Comparison of ENCODE assay signal across 9 mouse cellular contexts in genomic region chr3:69289833-69290232, GRCm38 (mm10). TPM values are rescaled to one million over a fixed set of nuclear protein-coding genes. Genes with fewer than 3 reads are reported as not detected.
DNase-seq lines count a peak whose midpoint lies in the region; ATAC-seq and TF ChIP-seq lines count a peak whose summit lies in the region.
"Had no signal": no experiment of that assay in that cellular context is flagged by ENCODE, and none has a peak within 500 bp of the region (broad histone marks: within the 10 kb centered on the region; RNA-seq: fewer than 3 reads in every experiment).

No protein-coding gene starts in this region.

- H3K27ac ChIP-seq in neural tube, embryonic 11.5 days (ENCODE audit: low read depth, low read length): no peak overlapping the region
- H3K27ac ChIP-seq in forebrain, embryonic 14.5 days (ENCODE audit: low read depth, low read length): peak overlapping the region; percentile 39; the same call in 1 of the 2 replicates
- no peak overlapping the region for H3K27ac ChIP-seq in layer of hippocampus, adult 2 months
- no peak overlapping the region for H3K27ac ChIP-seq in midbrain, postnatal 0 days (ENCODE audit: low read depth, low read length)
- H3K27ac ChIP-seq in kidney, embryonic 16.5 days (ENCODE audit: low read length): no peak overlapping the region
- H3K27ac ChIP-seq: limb, embryonic 12.5 days had no signal

- ATAC-seq in neural tube, embryonic 11.5 days (ENCODE audit: insufficient read depth, low FRiP score, low TSS enrichment): no peak
- peak; percentile 92 for ATAC-seq in forebrain, embryonic 14.5 days
- no peak; the same call in 1 of the 2 replicates for ATAC-seq in midbrain, postnatal 0 days (ENCODE audit: low FRiP score)
- no peak for ATAC-seq in kidney, embryonic 16.5 days (ENCODE audit: low FRiP score, low TSS enrichment)

- no peaks in the 10 kb centered on the region for H3K36me3 ChIP-seq in neural tube, embryonic 11.5 days (ENCODE audit: control insufficient read depth, insufficient read depth, low read length)
- H3K36me3 ChIP-seq in forebrain, embryonic 14.5 days (ENCODE audit: control insufficient read depth, insufficient read depth, low read length): no peaks in the 10 kb centered on the region
- H3K36me3 ChIP-seq in midbrain, postnatal 0 days (ENCODE audit: insufficient read depth, low read length): no peaks in the 10 kb centered on the region
- no peaks in the 10 kb centered on the region for H3K36me3 ChIP-seq in kidney, embryonic 16.5 days (ENCODE audit: insufficient read depth, low read length)
- H3K36me3 ChIP-seq: limb, embryonic 12.5 days had no signal

- WGBS in neural tube, embryonic 11.5 days: 78% methylated on average over 14 of the region's 14 CpGs
- WGBS in forebrain, embryonic 14.5 days: 30% methylated on average over 14 of the region's 14 CpGs
- WGBS in midbrain, postnatal 0 days: 58% methylated on average over 14 of the region's 14 CpGs
- 56% methylated on average over 14 of the region's 14 CpGs for WGBS in kidney, embryonic 16.5 days

- H3K27me3 ChIP-seq in neural tube, embryonic 11.5 days (ENCODE audit: control insufficient read depth, insufficient read depth, low read length): no peaks in the 10 kb centered on the region
- H3K27me3 ChIP-seq in forebrain, embryonic 14.5 days (replicated peaks; ENCODE audit: control insufficient read depth, insufficient read depth, low read length): no peaks in the 10 kb centered on the region
- H3K27me3 ChIP-seq in midbrain, postnatal 0 days (ENCODE audit: insufficient read depth, low read length): no peaks in the 10 kb centered on the region
- no peaks in the 10 kb centered on the region for H3K27me3 ChIP-seq in kidney, embryonic 16.5 days (ENCODE audit: insufficient read depth, low read length)
- H3K27me3 ChIP-seq: limb, embryonic 12.5 days had no signal

- H3K4me3 ChIP-seq in neural tube, embryonic 11.5 days (ENCODE audit: low read depth, low read length): no peak overlapping the region
- H3K4me3 ChIP-seq in forebrain, embryonic 14.5 days (ENCODE audit: low read depth, low read length): peak overlapping the region; percentile 6; the same call in 1 of the 2 replicates
- H3K4me3 ChIP-seq in layer of hippocampus, adult 2 months: peak overlapping the region; percentile 35
- no peak overlapping the region for H3K4me3 ChIP-seq in midbrain, postnatal 0 days (ENCODE audit: low read depth, low read length)
- H3K4me3 ChIP-seq in kidney, embryonic 16.5 days (ENCODE audit: low read length): no peak overlapping the region
- H3K4me3 ChIP-seq: limb, embryonic 12.5 days had no signal

- DNase-seq in neural tube, embryonic 11.5 days (ENCODE audit: low spot score): peak; percentile 17
- no peak for DNase-seq in neural tube, embryonic 10.5 days (ENCODE audit: extremely low spot score, low spot score)
- DNase-seq in forebrain, embryonic 14.5 days (ENCODE audit: low spot score): peak; percentile 91
- peak; percentile 26 to 48 for DNase-seq in layer of hippocampus, adult 2 months (ENCODE audit: low spot score in 2 of 2)
- DNase-seq in midbrain, postnatal 0 days (ENCODE audit: low spot score): peak; percentile 77
- peak; percentile 34 to 39 for DNase-seq in thymus, postnatal 10 days (ENCODE audit: low spot score in 2 of 2)
- DNase-seq in liver: no peak

- H3K9ac ChIP-seq in neural tube, embryonic 11.5 days (ENCODE audit: low read length): no peak overlapping the region
- no peak overlapping the region for H3K9ac ChIP-seq in forebrain, embryonic 14.5 days (ENCODE audit: low read length)
- no peak overlapping the region for H3K9ac ChIP-seq in midbrain, postnatal 0 days (replicated peaks; ENCODE audit: low read length, poor library complexity, severe bottlenecking)
- no peak overlapping the region for H3K9ac ChIP-seq in kidney, embryonic 16.5 days (replicated peaks; ENCODE audit: low read length)
- H3K9ac ChIP-seq: limb, embryonic 12.5 days had no signal

- H3K4me1 ChIP-seq in neural tube, embryonic 11.5 days (ENCODE audit: control insufficient read depth, insufficient read depth, low read length): no peaks in the 10 kb centered on the region
- H3K4me1 ChIP-seq in forebrain, embryonic 14.5 days (ENCODE audit: control insufficient read depth, insufficient read depth, low read length): peaks cover 5% of the 10 kb centered on the region; the same call in 1 of the 2 replicates
- H3K4me1 ChIP-seq in midbrain, postnatal 0 days (ENCODE audit: insufficient read depth, low read length): no peaks in the 10 kb centered on the region
- 0 out of 2 replicates have a peak, but pooled peaks cover 3% of the 10 kb centered on the region for H3K4me1 ChIP-seq in kidney, embryonic 16.5 days (ENCODE audit: insufficient read depth, low read length)
- H3K4me1 ChIP-seq: limb, embryonic 12.5 days had no signal

- no peaks in the 10 kb centered on the region for H3K9me3 ChIP-seq in neural tube, embryonic 11.5 days (ENCODE audit: control insufficient read depth, low read length)
- H3K9me3 ChIP-seq in forebrain, embryonic 14.5 days (replicated peaks; ENCODE audit: control insufficient read depth, low read length): no peaks in the 10 kb centered on the region
- H3K9me3 ChIP-seq in midbrain, postnatal 0 days (ENCODE audit: low read length): no peaks in the 10 kb centered on the region
- H3K9me3 ChIP-seq in kidney, embryonic 16.5 days (ENCODE audit: low read length): no peaks in the 10 kb centered on the region
- H3K9me3 ChIP-seq: limb, embryonic 12.5 days had no signal

- no peak overlapping the region for H3K4me2 ChIP-seq in neural tube, embryonic 11.5 days (ENCODE audit: low read depth)
- H3K4me2 ChIP-seq in forebrain, embryonic 14.5 days (ENCODE audit: low read length): peak overlapping the region; percentile 36
- H3K4me2 ChIP-seq in midbrain, postnatal 0 days (ENCODE audit: low read depth, low read length, poor library complexity, severe bottlenecking): peak overlapping the region; percentile 29
- no peak overlapping the region for H3K4me2 ChIP-seq in kidney, embryonic 16.5 days (replicated peaks; ENCODE audit: low read depth, low read length)
- H3K4me2 ChIP-seq: limb, embryonic 12.5 days had no signal

- TF ChIP-seq CTCF in layer of hippocampus, adult 2 months (conservative IDR thresholded peaks at IDR 0.05): no peak
- TF ChIP-seq CTCF in midbrain, postnatal 0 days (IDR thresholded peaks at IDR 0.05): no peak

RNA-seq across cellular contexts. Expression of gene Ppm1l, which starts 26.8 kb away (rescaled TPM):
- polyA plus RNA-seq in neural tube, embryonic 11.5 days (2014; fragmentation: Nextera tagmentation; extraction: Ambion mirVana): 18.4 and 22.6 TPM in 2 replicates
- 16.5 and 20.7 TPM in 2 replicates for polyA plus RNA-seq in forebrain, embryonic 14.5 days (2014; fragmentation: Nextera tagmentation; extraction: Ambion mirVana)
- total RNA-seq in layer of hippocampus, adult 2 months (2021): 10 to 100 TPM; 49.7 to 51.1 TPM
- total RNA-seq in midbrain, postnatal 0 days (2014; rRNA removed): 31.3 and 31.8 TPM in 2 replicates
- polyA plus RNA-seq in midbrain, postnatal 0 days (2015; fragmentation: Nextera tagmentation; extraction: Ambion mirVana): 17.8 and 20.1 TPM in 2 replicates
- polyA plus RNA-seq in kidney, embryonic 16.5 days (2015; fragmentation: Nextera tagmentation; extraction: Ambion mirVana): 5.7 and 6.0 TPM in 2 replicates

Comparison
In these comparisons a context has a peak if more than half of its experiments do, and no peak if none do; other contexts are left out.
1. DNase-seq: peak in neural tube, embryonic 11.5 days (single experiment), forebrain, embryonic 14.5 days (single experiment), layer of hippocampus, adult 2 months (2 of 2), midbrain, postnatal 0 days (single experiment) and thymus, postnatal 10 days (2 of 2); none in neural tube, embryonic 10.5 days (single experiment) and liver (single experiment).
2. H3K4me2 ChIP-seq: peak in forebrain, embryonic 14.5 days (single experiment) and midbrain, postnatal 0 days (single experiment); none in neural tube, embryonic 11.5 days (single experiment) and kidney, embryonic 16.5 days (single experiment).
3. H3K4me3 ChIP-seq: peak in forebrain, embryonic 14.5 days (single experiment) and layer of hippocampus, adult 2 months (single experiment); none in neural tube, embryonic 11.5 days (single experiment), midbrain, postnatal 0 days (single experiment) and kidney, embryonic 16.5 days (single experiment).